Mouse (Mus musculus): ENCODE measurements around the gene Tssk3. TPM values are rescaled to one million over a fixed set of nuclear protein-coding genes. Genes with fewer than 3 reads are reported as not detected.

Gene Tssk3
- total and polyA plus RNA-seq, 2 experiments from 2014 or later: 0.24 to 0.98 TPM

DNA sequence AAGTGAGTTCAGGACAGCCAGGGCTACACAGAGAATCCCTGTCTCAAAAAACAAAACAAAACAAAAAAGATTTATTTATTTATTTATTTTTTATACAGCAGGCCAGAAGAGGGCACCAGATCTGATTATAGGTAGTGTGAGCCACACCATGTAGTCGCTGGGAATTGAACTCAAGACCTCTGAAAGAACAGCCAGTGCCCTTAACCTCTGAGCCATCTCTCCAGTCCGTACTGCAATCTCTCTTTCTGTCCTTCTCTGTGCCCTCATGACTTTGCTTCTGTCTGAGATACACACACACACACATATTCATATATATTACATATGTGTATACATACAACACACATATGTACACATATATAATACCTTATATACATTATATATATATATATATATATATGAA is 40.0 kb downstream of the Tssk3 start:
- Histone ChIP-seq H3K27me3 (ENCODE audit: insufficient read depth, low read length) (no peaks in the 10 kb centered on the region), H3K4me2 (ENCODE audit: low read depth) (no peak overlapping the region), H3K9ac (no peak overlapping the region), H3K36me3 (ENCODE audit: insufficient read depth) (no peaks in the 10 kb centered on the region), H3K4me3 (ENCODE audit: low read depth, low read length) (no peak overlapping the region), H3K9me3 (ENCODE audit: low read length) (no peaks in the 10 kb centered on the region), H3K27ac (ENCODE audit: low read depth, low read length) (no peak overlapping the region), H3K4me1 (ENCODE audit: insufficient read depth) (no peaks in the 10 kb centered on the region)
- WGBS: 75% methylated on average over 2 of the region's 2 CpGs
- no peak for DNase-seq
- no peak for TF ChIP-seq CTCF (IDR thresholded peaks at IDR 0.05; ENCODE audit: low read depth)
- ATAC-seq: no peak

DNA sequence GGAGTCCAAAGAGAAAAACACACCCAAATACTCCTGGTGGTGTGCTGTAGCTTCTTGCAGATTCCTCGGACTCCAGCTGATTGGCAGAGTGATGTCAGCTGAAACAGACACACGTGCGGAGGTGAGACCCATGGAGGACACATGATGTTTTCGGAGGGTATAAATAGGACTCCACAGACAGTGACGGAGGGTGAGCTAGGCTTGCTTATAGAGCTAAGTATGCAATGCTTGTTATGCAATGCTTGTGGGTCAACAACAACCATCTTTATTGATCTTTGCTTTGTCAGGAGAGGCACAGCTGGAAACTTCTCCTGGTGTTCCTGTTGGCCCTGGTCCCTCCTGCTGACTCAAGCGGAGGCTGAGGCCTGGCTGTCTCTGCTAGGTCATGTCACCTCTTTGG is 42.1 kb downstream of the Tssk3 start:
- Histone ChIP-seq H3K9me3 (ENCODE audit: low read length) (no peaks in the 10 kb centered on the region), H3K4me1 (ENCODE audit: insufficient read depth) (no peaks in the 10 kb centered on the region), H3K9ac (no peak overlapping the region), H3K27ac (ENCODE audit: low read depth, low read length) (no peak overlapping the region), H3K27me3 (ENCODE audit: insufficient read depth, low read length) (no peaks in the 10 kb centered on the region), H3K4me3 (ENCODE audit: low read depth, low read length) (no peak overlapping the region), H3K36me3 (ENCODE audit: insufficient read depth) (no peaks in the 10 kb centered on the region), H3K4me2 (ENCODE audit: low read depth) (no peak overlapping the region)
- DNase-seq: no peak
- ATAC-seq: no peak
- WGBS: 87% methylated on average over 6 of the region's 6 CpGs
- no peak for TF ChIP-seq CTCF (IDR thresholded peaks at IDR 0.05; ENCODE audit: low read depth)

- H3K9me3 ChIP-seq (ENCODE audit: low read length): no peaks in the 10 kb centered on the region
- no peak overlapping the region for H3K4me2 ChIP-seq (ENCODE audit: low read depth)
- no peak for TF ChIP-seq CTCF (IDR thresholded peaks at IDR 0.05; ENCODE audit: low read depth)
- H3K4me1 ChIP-seq (ENCODE audit: insufficient read depth): no peaks in the 10 kb centered on the region
- ATAC-seq: no peak
- no peak overlapping the region for H3K9ac ChIP-seq
- H3K27me3 ChIP-seq (ENCODE audit: insufficient read depth, low read length): no peaks in the 10 kb centered on the region
- no peak for DNase-seq
- 79% methylated on average over 11 of the region's 11 CpGs for WGBS
- no peak overlapping the region for H3K27ac ChIP-seq (ENCODE audit: low read depth, low read length)
- H3K36me3 ChIP-seq (ENCODE audit: insufficient read depth): no peaks in the 10 kb centered on the region
- no peak overlapping the region for H3K4me3 ChIP-seq (ENCODE audit: low read depth, low read length)
These were observed 42.9 kb downstream of the Tssk3 start for GRCm38 (mm10) chr4:129447778-129448563.

DNA sequence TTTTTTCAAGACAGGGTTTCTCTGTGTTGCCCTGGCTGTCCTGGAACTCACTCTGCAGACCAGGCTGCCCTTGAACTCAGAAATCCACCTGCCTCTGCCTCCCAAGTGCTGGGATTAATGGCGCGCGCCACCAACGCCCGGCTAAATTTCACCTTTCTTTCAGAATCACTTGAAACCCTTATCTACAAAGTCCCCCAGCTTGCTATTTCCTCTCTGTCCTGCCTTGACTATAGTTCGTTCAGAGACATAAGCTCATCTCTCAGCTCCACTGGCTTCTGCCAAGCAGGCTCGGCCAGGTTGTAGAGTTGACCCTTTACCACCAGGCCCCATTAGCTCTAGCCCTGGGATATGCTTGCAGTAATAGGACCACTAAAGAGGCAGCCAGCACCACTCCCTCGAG is 43.5 kb downstream of the Tssk3 start:
- no peak overlapping the region for H3K4me2 ChIP-seq (ENCODE audit: low read depth)
- H3K4me3 ChIP-seq (ENCODE audit: low read depth, low read length): no peak overlapping the region
- TF ChIP-seq CTCF (IDR thresholded peaks at IDR 0.05; ENCODE audit: low read depth): no peak
- no peak overlapping the region for H3K27ac ChIP-seq (ENCODE audit: low read depth, low read length)
- H3K9ac ChIP-seq: no peak overlapping the region
- no peaks in the 10 kb centered on the region for H3K4me1 ChIP-seq (ENCODE audit: insufficient read depth)
- ATAC-seq (no peak), DNase-seq (no peak)
- no peaks in the 10 kb centered on the region for H3K36me3 ChIP-seq (ENCODE audit: insufficient read depth)
- WGBS: 85% methylated on average over 8 of the region's 8 CpGs
- no peaks in the 10 kb centered on the region for H3K27me3 ChIP-seq (ENCODE audit: insufficient read depth, low read length)
- no peaks in the 10 kb centered on the region for H3K9me3 ChIP-seq (ENCODE audit: low read length)

GRCm38 (mm10) chr4:129441145-129441544 is 49.7 kb downstream of the Tssk3 start:
- H3K27me3 ChIP-seq (ENCODE audit: insufficient read depth, low read length): peaks cover 21% of the 10 kb centered on the region
- peak overlapping the region; percentile 51; the same call in 1 of the 2 replicates for H3K4me3 ChIP-seq (ENCODE audit: low read depth, low read length)
- no peak overlapping the region for H3K27ac ChIP-seq (ENCODE audit: low read depth, low read length)
- TF ChIP-seq CTCF (IDR thresholded peaks at IDR 0.05; ENCODE audit: low read depth): no peak
- H3K9ac ChIP-seq: no peak overlapping the region
- H3K36me3 ChIP-seq (ENCODE audit: insufficient read depth): no peaks in the 10 kb centered on the region
- H3K4me2 ChIP-seq (ENCODE audit: low read depth): peak overlapping the region; percentile 61
- DNase-seq (no peak), ATAC-seq (no peak)
- no peaks in the 10 kb centered on the region for H3K9me3 ChIP-seq (ENCODE audit: low read length)
- no peaks in the 10 kb centered on the region for H3K4me1 ChIP-seq (ENCODE audit: insufficient read depth)
- WGBS: 30% methylated on average over 6 of the region's 6 CpGs

DNA sequence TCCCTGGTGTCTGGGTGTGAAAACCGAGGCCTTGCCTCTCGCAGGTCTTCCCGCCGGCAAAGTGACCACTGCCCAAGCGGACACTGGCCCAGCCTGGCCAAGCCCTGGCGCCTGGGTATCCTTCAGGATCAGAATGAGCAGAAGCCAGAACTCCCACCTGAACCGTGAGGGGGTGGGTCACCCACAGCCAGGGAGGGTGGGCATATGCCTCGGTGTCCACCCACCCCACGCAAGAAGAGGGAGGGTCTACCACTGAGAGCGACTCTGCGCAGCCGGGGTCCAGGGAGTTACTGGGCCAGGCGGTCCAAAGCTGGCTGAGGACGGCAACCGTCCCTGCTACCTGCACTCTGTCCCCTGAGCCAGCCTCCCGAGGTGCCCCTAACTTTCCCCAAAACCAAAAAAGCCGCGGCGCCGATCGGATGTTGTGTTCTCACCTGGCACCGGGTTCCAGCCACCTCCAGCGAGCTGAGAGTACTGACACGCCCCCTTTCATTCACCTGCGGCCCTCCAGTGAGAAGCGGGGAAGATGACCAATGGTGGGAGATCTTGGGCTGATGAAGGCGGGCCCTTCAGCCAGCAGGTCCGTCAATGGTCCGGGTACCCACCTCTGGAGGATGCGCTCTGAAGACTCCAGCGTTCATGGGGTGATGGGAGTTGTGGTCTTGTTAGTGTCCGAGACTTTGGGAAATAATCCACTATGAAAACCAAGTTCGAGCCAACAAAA is 50.3 kb downstream of the Tssk3 start, which contains the start of gene Zbtb8b:
TSS of gene Zbtb8b (minus strand) at position 514 of the 724 bp plus-strand sequence.
- ATAC-seq: peak; percentile 98
- H3K9ac ChIP-seq: peak within 1 kb of the TSS; percentile 42
- no peaks in the 10 kb centered on the region for H3K4me1 ChIP-seq (ENCODE audit: insufficient read depth)
- H3K4me2 ChIP-seq (ENCODE audit: low read depth): peak within 1 kb of the TSS; percentile 61
- no peaks in the 10 kb centered on the region for H3K36me3 ChIP-seq (ENCODE audit: insufficient read depth)
- H3K27me3 ChIP-seq (ENCODE audit: insufficient read depth, low read length): peaks cover 21% of the 10 kb centered on the region
- WGBS: 3% methylated on average over 33 of the region's 33 CpGs
- H3K27ac ChIP-seq (ENCODE audit: low read depth, low read length): no peak within 1 kb of the TSS
- H3K4me3 ChIP-seq (ENCODE audit: low read depth, low read length): peak within 1 kb of the TSS; percentile 51
- peak; percentile 80 for DNase-seq
- no peaks in the 10 kb centered on the region for H3K9me3 ChIP-seq (ENCODE audit: low read length)
- no peak for TF ChIP-seq CTCF (IDR thresholded peaks at IDR 0.05; ENCODE audit: low read depth)

Other genes with a start within 250 kb of the Tssk3 start
- gene C77080, start 229.6 kb downstream of the Tssk3 start, total RNA-seq (2014; rRNA removed): 7.8 and 10.6 TPM in 2 replicates
- 2.7 and 3.5 TPM in 2 replicates for gene C77080, start 229.6 kb downstream of the Tssk3 start, polyA plus RNA-seq (2015; fragmentation: Nextera tagmentation; extraction: Ambion mirVana)
- 0.52 and 0.54 TPM in 2 replicates for gene Sync, start 203.4 kb downstream of the Tssk3 start, total RNA-seq (2014; rRNA removed)
- 0.48 and 0.79 TPM in 2 replicates for gene Sync, start 203.4 kb downstream of the Tssk3 start, polyA plus RNA-seq (2015; fragmentation: Nextera tagmentation; extraction: Ambion mirVana)
- 103 and 111 TPM in 2 replicates for gene Rbbp4, start 155.7 kb downstream of the Tssk3 start, total RNA-seq (2014; rRNA removed)
- 272 and 292 TPM in 2 replicates for gene Rbbp4, start 155.7 kb downstream of the Tssk3 start, polyA plus RNA-seq (2015; fragmentation: Nextera tagmentation; extraction: Ambion mirVana)
- gene Zbtb8os, start 155.3 kb downstream of the Tssk3 start, total RNA-seq (2014; rRNA removed): 5.9 and 6.0 TPM in 2 replicates
- 20.7 and 30.0 TPM in 2 replicates for gene Zbtb8os, start 155.3 kb downstream of the Tssk3 start, polyA plus RNA-seq (2015; fragmentation: Nextera tagmentation; extraction: Ambion mirVana)
- gene Zbtb8a, start 112.9 kb downstream of the Tssk3 start, total RNA-seq (2014; rRNA removed): 22.5 and 28.0 TPM in 2 replicates
- gene Zbtb8a, start 112.9 kb downstream of the Tssk3 start, polyA plus RNA-seq (2015; fragmentation: Nextera tagmentation; extraction: Ambion mirVana): 10.3 and 14.3 TPM in 2 replicates
- 7.0 and 10.5 TPM in 2 replicates for gene Zbtb8b, start 50.2 kb downstream of the Tssk3 start, total RNA-seq (2014; rRNA removed)
- gene Zbtb8b, start 50.2 kb downstream of the Tssk3 start, polyA plus RNA-seq (2015; fragmentation: Nextera tagmentation; extraction: Ambion mirVana): 6.0 and 9.2 TPM in 2 replicates
- 57.0 and 61.6 TPM in 2 replicates for gene Bsdc1, start 29.4 kb downstream of the Tssk3 start, total RNA-seq (2014; rRNA removed)
- 25.6 and 28.4 TPM in 2 replicates for gene Bsdc1, start 29.4 kb downstream of the Tssk3 start, polyA plus RNA-seq (2015; fragmentation: Nextera tagmentation; extraction: Ambion mirVana)
- gene Fam229a, start 168 bp upstream of the Tssk3 start, total RNA-seq (2014; rRNA removed): 1.8 TPM in 1 of 2 replicates, not detected in the other
- gene Fam229a, start 168 bp upstream of the Tssk3 start, polyA plus RNA-seq (2015; fragmentation: Nextera tagmentation; extraction: Ambion mirVana): 1.7 and 2.6 TPM in 2 replicates
- gene Marcksl1, start 22.6 kb upstream of the Tssk3 start, total RNA-seq (2014; rRNA removed): 1,946 and 1,960 TPM in 2 replicates
- gene Marcksl1, start 22.6 kb upstream of the Tssk3 start, polyA plus RNA-seq (2015; fragmentation: Nextera tagmentation; extraction: Ambion mirVana): 2,276 and 2,298 TPM in 2 replicates
- 25.6 and 30.8 TPM in 2 replicates for gene Hdac1, start 51.7 kb upstream of the Tssk3 start, total RNA-seq (2014; rRNA removed)
- gene Hdac1, start 51.7 kb upstream of the Tssk3 start, polyA plus RNA-seq (2015; fragmentation: Nextera tagmentation; extraction: Ambion mirVana): 47.3 and 50.7 TPM in 2 replicates
- gene Lck, start 82.6 kb upstream of the Tssk3 start, total RNA-seq (2014; rRNA removed): 13.9 and 15.3 TPM in 2 replicates
- gene Lck, start 82.6 kb upstream of the Tssk3 start, polyA plus RNA-seq (2015; fragmentation: Nextera tagmentation; extraction: Ambion mirVana): 14.9 and 17.0 TPM in 2 replicates
- not detected in 2 replicates for gene Fam167b, start 87.5 kb upstream of the Tssk3 start, total RNA-seq (2014; rRNA removed)
- gene Fam167b, start 87.5 kb upstream of the Tssk3 start, polyA plus RNA-seq (2015; fragmentation: Nextera tagmentation; extraction: Ambion mirVana): 0.23 TPM in 1 of 2 replicates, not detected in the other
- 255 and 301 TPM in 2 replicates for gene Eif3i, start 109.6 kb upstream of the Tssk3 start, total RNA-seq (2014; rRNA removed)
- gene Eif3i, start 109.6 kb upstream of the Tssk3 start, polyA plus RNA-seq (2015; fragmentation: Nextera tagmentation; extraction: Ambion mirVana): 226 and 261 TPM in 2 replicates
- 151 and 155 TPM in 2 replicates for gene Tmem234, start 109.6 kb upstream of the Tssk3 start, total RNA-seq (2014; rRNA removed)
- 215 and 218 TPM in 2 replicates for gene Tmem234, start 109.6 kb upstream of the Tssk3 start, polyA plus RNA-seq (2015; fragmentation: Nextera tagmentation; extraction: Ambion mirVana)
- 3.0 TPM in 1 of 2 replicates, not detected in the other for gene Dcdc2b, start 123.2 kb upstream of the Tssk3 start, total RNA-seq (2014; rRNA removed)
- 3.6 and 4.5 TPM in 2 replicates for gene Dcdc2b, start 123.2 kb upstream of the Tssk3 start, polyA plus RNA-seq (2015; fragmentation: Nextera tagmentation; extraction: Ambion mirVana)
- 25.9 and 31.5 TPM in 2 replicates for gene Iqcc, start 128.1 kb upstream of the Tssk3 start, total RNA-seq (2014; rRNA removed)
- 21.4 and 24.7 TPM in 2 replicates for gene Iqcc, start 128.1 kb upstream of the Tssk3 start, polyA plus RNA-seq (2015; fragmentation: Nextera tagmentation; extraction: Ambion mirVana)
- 89.2 and 120 TPM in 2 replicates for gene Ccdc28b, start 132.9 kb upstream of the Tssk3 start, total RNA-seq (2014; rRNA removed)
- 144 and 146 TPM in 2 replicates for gene Ccdc28b, start 132.9 kb upstream of the Tssk3 start, polyA plus RNA-seq (2015; fragmentation: Nextera tagmentation; extraction: Ambion mirVana)
- gene Txlna, start 150.0 kb upstream of the Tssk3 start, total RNA-seq (2014; rRNA removed): 39.1 and 45.0 TPM in 2 replicates
- gene Txlna, start 150.0 kb upstream of the Tssk3 start, polyA plus RNA-seq (2015; fragmentation: Nextera tagmentation; extraction: Ambion mirVana): 22.4 and 28.4 TPM in 2 replicates
- gene Kpna6, start 181.7 kb upstream of the Tssk3 start, total RNA-seq (2014; rRNA removed): 52.8 and 60.5 TPM in 2 replicates
- gene Kpna6, start 181.7 kb upstream of the Tssk3 start, polyA plus RNA-seq (2015; fragmentation: Nextera tagmentation; extraction: Ambion mirVana): 9.8 and 11.2 TPM in 2 replicates
- gene Tmem39b, start 205.8 kb upstream of the Tssk3 start, total RNA-seq (2014; rRNA removed): 17.2 and 23.0 TPM in 2 replicates
- gene Tmem39b, start 205.8 kb upstream of the Tssk3 start, polyA plus RNA-seq (2015; fragmentation: Nextera tagmentation; extraction: Ambion mirVana): 15.3 and 16.1 TPM in 2 replicates